Mouse (Mus musculus) adrenal gland, adult (tissue): Measurements from ENCODE around the gene Arpp19.

Experiments used
- DNase-seq, 2 experiments: peaks; one replicate each; pipeline ENCODE4 v3.0.0; 2022 to 2023; ENCODE audit warnings: low spot score in 1 of 2; ENCODE audit not compliant: inconsistent age in 2 of 2

Arpp19 gene

DNA sequence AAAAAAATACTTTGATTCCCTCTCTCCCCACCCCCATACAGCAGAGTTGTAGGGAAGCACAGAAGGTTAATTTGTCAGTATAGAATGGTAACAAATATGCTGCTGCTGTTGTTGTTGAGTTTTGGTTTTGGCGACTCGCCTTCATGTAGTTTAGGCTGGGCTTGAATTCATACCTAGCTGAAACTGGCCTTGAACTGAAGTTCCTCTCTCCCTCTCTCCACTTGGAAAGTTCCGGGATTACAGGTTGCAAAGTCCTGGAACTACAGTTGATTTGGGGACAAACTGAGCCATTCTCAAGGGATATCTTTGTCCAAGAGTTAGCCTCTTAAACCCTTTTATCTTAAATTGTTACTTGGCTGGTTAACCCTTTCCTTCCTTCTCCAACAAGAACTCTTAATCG is 1.5 kb upstream of the Arpp19 start:
- peak in 1 of 2 experiments; percentile 59 for DNase-seq

DNA sequence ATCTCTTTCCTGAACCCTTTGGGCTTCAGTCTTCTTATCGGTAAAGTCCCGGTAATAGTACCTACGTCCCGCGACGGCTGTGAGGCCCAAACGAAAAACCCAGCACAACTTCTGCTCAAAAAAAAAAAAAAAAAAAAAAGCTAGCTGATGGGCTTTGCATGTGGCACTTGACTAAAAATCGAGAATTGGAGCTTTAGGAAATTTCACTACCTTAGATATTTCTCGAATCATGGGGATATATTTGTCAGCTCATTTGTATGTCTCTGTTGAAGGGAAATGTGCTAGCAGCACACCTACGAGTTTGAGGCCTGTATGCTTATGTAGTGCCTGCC is 909 bp downstream of the Arpp19 start:
- no peak for DNase-seq

DNA sequence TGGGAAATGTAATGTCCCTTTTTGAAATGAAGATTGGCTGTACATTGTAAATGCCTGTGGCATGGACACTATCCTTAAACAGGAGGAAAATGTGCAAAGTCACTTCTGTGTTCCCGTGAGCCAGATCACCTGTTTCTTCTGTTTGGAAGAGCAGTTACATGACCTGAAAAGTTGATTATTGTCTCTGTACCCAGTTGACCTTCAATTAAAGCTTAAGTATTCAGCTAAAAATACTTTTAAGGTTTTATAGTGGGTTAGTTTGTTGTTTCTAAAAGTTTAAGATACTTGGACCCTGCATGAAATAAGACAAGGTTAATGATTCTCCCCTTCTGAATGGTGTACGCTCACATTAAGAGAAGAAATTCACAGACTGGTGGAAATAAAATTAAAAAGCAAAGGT is 3.2 kb downstream of the Arpp19 start:
- DNase-seq = peak in 1 of 2 experiments; percentile 25

DNA sequence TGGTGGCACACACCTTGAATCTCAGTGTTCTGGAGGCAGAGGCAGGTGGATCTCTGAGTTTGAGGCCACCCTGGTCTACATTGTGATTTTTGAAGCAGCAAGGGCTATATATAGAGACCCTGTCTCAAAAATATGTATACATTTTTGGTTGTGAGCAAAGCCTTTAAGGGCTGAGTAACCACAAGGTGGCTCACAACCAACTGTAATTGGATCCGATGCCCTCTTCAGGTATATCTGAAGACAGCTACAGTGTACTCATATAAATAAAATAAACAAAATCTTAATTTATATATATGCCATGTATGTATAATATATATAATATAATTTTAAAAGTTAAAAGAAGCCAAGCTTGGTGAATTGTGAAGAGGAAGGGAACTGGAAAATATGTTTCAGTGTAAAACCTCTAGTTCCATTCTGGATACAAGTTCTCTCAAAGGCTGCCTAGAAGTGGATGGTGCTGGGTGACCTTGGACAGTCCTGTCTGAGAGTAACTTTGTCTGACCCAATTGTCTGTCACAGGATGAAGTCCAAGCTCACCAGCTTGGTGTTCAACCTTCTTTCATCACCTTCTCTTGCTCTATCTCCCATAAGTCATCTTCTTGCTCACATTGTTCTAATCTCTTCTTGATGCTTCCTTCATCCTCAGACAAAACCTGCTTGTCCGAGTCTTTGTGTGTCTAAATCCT is 4.6 kb downstream of the Arpp19 start:
- DNase-seq = peak in 1 of 2 experiments; percentile 49

DNA sequence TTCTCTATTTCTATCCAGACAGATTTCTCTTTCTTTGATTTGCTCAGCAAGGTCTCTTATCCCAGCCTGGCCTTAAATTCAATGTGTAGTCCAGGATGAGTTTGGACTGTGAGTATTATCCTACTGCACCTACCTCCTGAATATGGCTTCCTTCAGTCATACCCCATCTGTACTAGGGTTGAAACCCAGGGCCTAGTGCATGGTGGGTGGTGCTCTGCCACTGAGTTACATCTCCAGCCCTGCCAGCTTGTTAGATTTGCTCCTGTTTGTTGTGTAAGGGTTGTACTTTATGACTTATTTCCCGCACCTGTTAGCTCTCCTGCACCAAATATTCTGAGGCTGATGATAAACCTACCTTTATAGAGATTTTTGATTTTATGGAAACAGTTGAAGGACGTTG is 5.8 kb downstream of the Arpp19 start:
- DNase-seq = no peak

DNA sequence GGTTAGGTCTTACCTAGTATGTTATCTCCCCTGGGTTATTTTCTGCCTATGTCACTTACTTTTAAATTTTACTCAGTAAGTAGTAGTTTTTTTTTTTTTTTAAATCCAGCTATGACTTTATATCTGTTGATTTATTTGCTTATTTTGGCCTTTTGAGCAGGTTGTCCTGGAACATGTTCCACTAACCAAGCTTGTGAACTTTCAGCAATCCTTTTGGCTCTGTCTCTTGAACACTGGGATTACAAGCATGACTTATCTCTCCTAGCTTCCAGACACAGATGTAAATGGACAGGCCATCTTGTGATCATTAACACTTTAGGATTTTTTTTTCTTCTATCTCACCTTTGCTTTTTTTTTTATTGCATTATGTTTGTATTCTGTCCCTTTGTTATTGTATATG is 9.7 kb downstream of the Arpp19 start:
- DNase-seq = no peak

DNA sequence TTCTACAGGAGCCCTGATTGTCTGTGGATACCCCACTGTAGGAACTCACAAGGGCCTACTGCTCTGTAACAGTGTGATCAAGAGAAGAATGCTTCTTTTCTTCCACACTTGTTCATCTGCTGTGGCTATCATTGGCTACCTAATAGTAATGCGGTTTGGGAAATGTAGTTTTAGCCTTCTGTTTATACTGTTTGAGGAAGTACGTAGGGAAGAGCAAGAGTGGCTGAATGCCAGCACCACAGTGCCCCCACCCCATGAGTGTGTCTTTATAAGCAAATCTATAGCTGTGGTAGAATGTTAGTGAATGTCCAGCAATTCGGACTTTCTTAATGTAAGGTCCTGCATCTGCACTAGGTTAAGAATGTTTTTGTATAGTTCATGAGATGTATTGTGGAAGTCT is 11.7 kb downstream of the Arpp19 start:
- DNase-seq = peak; percentile 35 to 48

DNA sequence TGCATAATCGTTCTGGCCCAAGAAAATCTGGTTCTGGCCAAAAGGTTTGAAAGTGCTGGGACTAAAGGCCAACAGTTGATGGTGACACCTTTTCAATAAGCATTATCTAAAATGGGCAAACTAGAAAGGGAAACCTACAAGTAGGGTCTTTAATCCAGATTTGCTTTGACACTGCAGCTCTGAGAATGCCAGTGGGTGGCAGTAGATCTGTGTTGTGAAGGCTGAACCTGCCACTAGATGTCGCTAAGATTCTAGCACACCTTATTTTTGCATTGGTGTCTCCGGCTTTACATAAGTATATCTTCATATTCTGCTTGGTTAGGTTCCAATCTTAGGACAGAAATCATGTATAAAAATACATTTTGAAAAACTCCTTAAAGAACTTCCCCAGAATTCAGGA is 12.6 kb downstream of the Arpp19 start:
- peak; percentile 58 to 89 for DNase-seq

DNA sequence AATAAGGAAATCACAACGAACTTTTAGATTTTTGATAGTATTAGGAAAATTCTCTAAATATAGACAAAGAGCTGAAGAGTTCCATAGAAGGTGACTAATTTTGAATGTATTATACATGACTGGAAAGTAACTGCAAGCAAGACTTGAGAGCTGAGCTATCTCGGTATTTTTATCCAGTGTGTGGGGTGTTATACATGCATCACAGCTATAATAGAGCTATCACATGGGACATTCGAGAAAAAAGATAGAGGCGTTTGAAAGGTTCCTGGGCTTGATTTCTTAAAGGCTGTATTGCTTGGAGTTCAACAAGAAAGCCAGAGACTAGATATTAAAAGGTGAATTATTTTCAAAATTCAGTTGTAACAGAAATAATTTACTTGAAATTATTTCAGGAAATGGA is 14.4 kb downstream of the Arpp19 start:
- no peak for DNase-seq

DNA sequence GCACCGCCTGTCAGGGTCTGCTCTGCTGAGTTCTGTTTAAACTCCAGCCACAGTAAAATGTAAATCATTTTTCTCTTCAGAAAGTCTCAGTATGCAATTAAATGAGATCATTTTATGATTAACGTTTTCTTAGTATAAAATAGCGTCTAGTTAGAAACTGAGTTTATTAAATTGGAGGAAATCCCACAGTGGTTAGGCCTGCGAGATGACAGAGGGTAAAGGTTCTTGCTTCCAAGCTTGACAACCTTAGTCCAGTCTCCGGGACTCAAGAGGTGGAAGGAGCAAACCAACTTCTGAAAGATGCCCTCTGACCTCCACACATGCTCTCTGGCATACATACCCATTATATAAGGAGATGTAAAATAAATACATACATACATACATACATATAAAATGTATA is 17.6 kb downstream of the Arpp19 start:
- no peak for DNase-seq

DNA sequence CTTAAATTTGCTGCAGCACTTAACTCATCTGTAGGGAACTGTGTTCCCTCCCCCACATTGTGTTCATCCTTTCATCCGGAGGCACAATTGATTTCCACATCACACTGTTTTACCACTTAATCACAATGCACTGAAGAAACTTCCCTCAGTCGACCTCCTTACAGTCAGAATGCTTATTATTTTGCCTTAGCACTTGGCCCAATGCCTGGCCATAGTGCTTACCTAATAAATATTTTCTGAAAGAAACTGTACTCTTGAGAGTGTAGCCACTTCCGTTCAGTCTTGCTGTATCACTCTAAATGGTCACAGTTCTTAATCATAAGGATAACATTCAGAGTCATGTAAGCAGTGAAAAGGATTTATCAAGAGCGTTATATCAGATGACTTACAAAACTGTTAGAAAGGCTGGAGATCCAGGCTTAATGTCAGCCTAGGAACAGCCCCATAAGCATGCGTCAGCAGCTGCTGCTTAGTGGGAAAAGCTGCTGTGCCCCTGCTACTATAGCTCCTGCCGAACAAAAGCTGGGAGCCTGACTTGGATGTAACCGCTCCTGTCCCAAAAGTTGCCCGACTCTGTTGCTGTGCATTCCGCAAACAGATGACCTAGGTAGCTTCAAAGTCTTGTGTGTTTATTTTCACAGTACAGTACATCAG is 27.4 kb downstream of the Arpp19 start:
- DNase-seq = no peak

DNA sequence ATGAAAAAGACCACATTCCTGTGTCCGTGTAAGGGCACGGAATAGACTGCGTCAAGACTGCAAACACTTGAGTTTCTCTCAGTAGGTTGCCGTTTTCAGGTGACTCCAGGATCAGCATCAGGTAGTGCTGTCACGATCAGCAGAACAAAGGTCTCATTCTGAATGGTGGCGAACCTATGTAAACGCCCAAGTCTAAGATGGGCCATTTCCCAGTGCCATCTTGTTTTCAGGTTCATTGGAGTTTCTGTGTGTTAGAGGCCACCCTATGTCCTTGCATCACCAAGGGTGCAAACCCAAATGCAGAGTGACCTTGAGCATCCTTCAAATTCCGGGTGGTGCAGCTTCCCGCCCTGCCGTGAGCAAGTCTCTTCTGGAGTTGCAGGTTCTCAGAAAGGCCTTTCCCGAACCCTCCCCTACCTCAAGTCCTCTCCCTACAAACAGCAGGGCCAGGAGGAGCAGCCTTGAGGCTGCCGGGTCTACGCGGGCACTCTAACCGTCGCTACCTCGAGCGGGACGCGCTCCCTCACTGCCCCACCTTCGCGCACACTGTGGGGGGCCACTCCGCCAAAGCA is 33.1 kb downstream of the Arpp19 start, which contains the start of gene Myo5a:
Gene Myo5a (plus strand): TSS at position 559 of the 572 bp plus-strand sequence.
- DNase-seq = no peak

DNA sequence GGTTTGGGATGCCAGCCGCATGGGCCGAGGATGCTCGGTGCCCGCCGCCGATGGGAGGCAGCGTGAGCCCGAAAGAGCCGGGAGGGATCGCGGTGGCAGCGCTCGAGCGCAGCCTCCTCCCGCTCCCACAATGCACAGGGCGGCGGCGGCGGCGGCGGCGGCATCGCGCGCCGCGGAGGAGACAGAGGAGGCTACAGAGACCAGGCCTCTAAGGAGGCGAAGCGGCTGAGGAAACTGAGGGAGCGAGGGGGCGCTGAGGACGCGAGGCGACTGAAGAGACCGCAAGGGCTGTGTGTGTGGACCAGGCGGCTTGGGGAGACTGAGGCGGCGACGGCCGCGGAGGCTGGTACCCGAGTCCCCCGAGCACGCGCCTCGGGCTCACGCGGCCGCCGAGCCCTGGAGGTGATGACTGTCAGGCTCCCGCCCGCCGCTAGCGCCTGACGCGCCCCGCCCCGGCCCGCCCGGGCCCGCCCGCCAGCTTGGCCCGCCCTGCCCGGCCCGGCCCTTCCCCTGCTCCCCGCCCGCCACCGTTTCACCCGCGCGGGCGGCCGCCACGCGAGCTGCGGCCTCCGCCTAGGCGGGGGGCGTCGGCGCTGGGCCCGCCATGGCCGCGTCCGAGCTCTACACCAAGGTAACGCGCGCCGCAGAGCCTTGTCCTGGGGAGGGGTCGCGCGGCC is 33.8 kb downstream of the Arpp19 start:
- peak; percentile 88 to 96 for DNase-seq

DNA sequence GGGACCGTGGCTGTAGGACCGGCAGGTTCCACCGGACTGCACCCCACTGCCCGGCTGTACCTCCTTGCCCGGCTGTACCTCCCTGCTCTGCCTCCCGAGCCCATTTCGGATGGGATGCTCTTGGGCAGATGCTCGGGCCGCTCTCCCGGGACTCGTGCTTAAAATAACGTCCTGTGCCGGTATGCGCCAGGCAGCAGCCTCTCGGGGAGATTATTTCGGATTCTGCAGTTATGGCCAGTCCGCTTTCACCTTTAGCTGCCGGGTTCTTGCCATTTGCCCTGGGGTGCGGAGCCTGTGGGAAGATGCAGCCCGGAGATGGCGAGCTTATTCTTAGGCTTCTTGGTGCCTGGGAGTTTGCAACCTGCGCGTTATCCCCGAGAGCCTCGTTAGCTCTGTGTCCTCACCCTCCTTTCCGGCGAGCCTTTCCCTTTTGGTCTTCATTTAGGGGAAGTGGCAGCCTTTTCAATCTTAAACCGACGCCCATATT is 34.3 kb downstream of the Arpp19 start:
- DNase-seq = no peak

DNA sequence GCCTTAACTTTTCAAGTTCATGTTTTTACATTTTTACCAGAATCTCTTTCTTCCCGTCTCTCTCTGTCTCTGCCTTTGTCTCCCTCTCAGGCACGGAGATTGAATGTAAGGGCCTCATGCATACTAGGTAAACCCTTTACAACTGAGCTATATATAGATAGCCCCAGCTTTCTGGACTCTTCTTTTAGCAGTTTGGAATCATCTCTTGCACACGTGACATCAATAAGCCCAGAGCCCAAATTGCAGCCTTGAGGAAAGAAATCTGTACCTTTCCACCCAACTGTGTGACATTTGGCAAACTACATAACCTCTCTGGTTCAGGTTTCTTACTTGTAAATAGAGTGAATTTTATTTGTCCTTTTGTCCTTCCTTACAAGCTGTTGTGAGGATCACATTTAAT is 34.9 kb downstream of the Arpp19 start:
- no peak for DNase-seq

DNA sequence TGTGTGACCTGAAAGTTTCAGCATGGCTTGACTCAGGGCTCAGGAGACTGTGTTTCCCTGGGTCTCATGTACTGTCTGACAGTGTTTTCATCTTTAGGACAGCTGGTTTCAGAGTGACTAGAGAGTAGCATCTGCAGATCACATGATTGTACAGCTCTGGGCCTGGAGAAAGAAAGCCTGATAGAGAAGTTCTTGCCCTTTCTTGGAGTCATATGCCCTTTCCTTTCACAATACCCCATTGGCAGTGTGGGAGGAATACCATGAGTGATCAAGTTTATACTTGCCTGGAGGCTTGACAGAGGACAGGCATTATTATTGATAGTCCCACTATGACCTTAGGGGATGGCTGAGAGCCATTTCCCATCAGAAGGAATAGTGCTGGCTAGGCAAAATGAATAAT is 39.8 kb downstream of the Arpp19 start:
- peak in 1 of 2 experiments; percentile 71 for DNase-seq

DNA sequence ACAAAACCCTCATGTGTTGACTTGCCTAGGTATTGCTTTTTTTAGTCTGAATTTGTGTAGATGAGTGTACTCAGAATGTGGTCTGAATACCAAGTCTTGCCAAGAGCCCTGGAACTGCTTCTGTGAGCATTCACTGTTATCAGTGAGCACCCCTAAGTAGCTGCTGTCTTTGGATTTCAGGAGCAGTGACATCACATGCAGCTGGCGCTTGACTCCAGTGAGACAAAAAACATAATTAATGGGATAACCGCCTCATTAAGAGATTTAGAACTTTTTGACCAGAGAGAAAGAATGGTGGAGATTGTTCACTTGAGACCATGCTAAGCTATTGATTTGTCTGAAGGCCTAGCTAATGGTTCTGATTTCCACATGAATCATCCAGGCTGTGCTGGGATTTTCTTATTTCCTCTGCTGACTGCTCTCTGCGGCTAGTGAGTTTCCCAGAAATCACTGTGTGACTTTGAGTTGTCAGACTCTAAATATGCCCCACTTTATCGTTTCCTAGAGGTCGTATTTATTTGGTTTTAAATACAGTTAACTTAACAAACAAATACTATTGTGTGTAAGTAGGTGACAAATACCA is 47.9 kb downstream of the Arpp19 start:
- DNase-seq = no peak

DNA sequence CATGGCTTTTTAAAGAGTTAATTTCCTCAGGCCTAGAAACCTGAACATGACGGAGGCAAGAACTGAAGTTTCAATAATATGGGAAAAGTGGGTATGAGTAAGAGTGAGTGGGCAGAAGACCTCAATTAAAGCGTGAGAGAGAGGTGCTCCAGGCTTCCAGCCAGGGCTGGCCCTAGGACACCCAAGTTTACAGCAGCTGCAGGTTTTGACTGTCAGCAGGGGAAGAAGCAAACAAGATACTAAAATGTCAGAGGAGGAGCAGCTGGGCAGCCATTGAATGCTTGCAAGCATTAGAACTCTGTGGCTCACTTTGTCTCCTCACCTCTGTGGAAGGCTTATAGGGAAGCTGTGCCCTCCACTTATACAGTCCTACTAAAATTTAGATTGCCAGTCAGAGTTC is 50.4 kb downstream of the Arpp19 start:
- DNase-seq = no peak

DNA sequence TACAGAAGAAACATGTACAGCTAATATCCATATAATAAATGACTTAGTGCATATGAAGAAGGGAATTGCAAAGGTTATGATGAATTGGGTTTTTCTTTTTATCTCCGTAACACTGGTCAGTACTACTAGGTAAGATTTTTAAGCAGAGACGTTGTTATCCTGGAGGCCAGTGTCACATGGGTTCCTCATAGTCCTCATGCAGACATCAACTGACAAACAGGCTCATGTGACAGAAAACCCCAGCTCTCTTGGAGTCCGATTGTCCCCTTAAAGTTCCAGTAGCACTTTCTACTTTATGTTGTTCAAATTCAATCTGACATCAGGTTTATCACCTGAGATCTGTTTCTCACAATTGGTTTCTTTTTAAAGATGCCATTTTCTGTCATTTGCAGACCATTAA is 51.9 kb downstream of the Arpp19 start:
- no peak for DNase-seq

DNA sequence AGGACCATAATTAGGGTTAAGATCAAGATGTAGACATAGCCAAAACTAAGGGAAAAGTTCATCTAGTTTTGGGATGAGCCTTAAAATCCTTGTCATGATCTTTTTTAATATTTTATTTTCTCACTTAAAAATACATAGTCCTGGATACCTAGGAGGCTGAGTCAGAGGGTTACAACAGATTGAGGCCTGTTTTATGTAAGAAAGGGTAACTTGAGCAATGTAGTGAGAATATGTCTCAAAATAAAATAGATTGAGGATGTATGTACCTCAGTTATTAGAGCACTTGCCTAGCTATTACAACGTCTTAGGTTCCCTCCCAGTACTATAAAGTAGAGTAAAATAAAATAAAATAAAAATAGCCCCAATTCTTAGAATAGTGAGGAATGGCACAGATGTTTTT is 54.7 kb downstream of the Arpp19 start:
- no peak for DNase-seq

DNA sequence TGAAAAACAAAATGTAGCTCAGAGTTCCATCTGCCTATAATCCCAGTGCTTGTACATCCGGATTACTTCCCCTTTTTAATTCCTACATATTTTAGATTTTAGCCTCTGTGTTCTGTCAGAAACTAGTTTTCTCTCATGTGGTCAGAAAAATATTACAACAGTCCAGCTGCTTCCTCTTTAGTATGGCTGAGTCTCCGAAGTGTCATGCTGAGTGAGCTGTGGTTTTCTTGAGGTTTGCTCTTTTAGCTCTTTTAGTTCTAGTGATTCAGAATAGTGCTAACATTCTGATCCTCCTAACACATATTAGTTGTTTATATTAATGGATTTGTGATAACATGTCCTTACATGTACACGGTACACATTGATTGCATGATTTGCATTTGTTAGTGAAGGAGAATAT is 57.3 kb downstream of the Arpp19 start:
- DNase-seq = no peak

DNA sequence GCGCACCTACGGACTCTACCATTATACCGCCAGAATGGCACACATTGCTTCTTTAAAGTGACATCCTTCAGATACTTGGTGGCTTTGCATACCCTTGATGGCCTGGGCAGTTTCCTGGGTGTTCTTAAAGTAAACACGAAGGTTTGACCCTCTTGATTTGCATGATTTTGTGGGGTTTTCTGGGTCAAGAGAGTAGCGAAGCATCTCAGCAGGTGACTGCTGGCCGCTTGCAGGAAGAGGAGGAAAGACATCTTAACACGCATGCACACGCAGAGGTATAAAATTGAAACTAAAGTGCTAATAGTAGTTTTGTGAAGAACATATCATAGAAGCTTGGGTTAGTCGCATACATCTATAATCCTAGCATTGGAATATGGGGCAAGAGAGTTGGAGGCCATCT is 61.5 kb downstream of the Arpp19 start:
- no peak for DNase-seq
